Mouse (Mus musculus): Measurements from ENCODE around the gene Rbpms2. TPM values are rescaled to one million over a fixed set of nuclear protein-coding genes. Genes with fewer than 3 reads are reported as not detected.

Gene Rbpms2
- polyA plus RNA-seq, 1 experiment = 32.1 TPM

- H3K4me3 ChIP-seq = no peak overlapping the region
- H3K79me2 ChIP-seq (ENCODE audit: control insufficient read depth, insufficient read depth) = no peaks in the 10 kb centered on the region
- H3K27me3 ChIP-seq (ENCODE audit: control insufficient read depth, insufficient read depth, insufficient read length) = no peaks in the 10 kb centered on the region
- TF ChIP-seq POLR2AphosphoS2 (IDR thresholded peaks at IDR 0.05; ENCODE audit: insufficient read length, low read depth) (no peak), MYOD1 (IDR thresholded peaks at IDR 0.05; ENCODE audit: control insufficient read depth in 1 of 3, insufficient read length in 2 of 3, low read depth in 2 of 3) (no peak), TCF12 (IDR thresholded peaks at IDR 0.05; ENCODE audit: insufficient read depth, poor library complexity, severe bottlenecking) (no peak), REST (IDR thresholded peaks at IDR 0.05; ENCODE audit: insufficient read depth, insufficient read length) (no peak), USF1 (IDR thresholded peaks at IDR 0.05; ENCODE audit: low read depth) (no peak), MYOG (IDR thresholded peaks at IDR 0.05; ENCODE audit: control insufficient read depth in 1 of 3, insufficient read depth in 1 of 3, insufficient read length in 2 of 3, low read depth in 2 of 3) (no peak), POLR2A (IDR thresholded peaks at IDR 0.05; ENCODE audit: insufficient read length, low read depth) (no peak), CEBPB (IDR thresholded peaks at IDR 0.05; ENCODE audit: insufficient read depth, poor library complexity, severe bottlenecking) (no peak), E2F4 (IDR thresholded peaks at IDR 0.05; ENCODE audit: insufficient read depth) (no peak)
- no peaks in the 10 kb centered on the region for H3K36me3 ChIP-seq (ENCODE audit: control insufficient read depth, insufficient read depth)
- no peak overlapping the region for H3K4me2 ChIP-seq (ENCODE audit: low read depth)
- H3ac ChIP-seq (ENCODE audit: control insufficient read depth, insufficient read length) = no peak overlapping the region
Observed at GRCm38 (mm10) chr9:65606321-65607109, 22.9 kb upstream of the Rbpms2 start.

GRCm38 (mm10) chr9:65607120-65607519, 22.3 kb upstream of the Rbpms2 start:
- Histone ChIP-seq H3ac (ENCODE audit: control insufficient read depth, insufficient read length) (no peak overlapping the region), H3K79me2 (ENCODE audit: control insufficient read depth, insufficient read depth) (no peaks in the 10 kb centered on the region), H3K36me3 (ENCODE audit: control insufficient read depth, insufficient read depth) (no peaks in the 10 kb centered on the region), H3K27me3 (ENCODE audit: control insufficient read depth, insufficient read depth, insufficient read length) (no peaks in the 10 kb centered on the region), H3K4me2 (ENCODE audit: low read depth) (no peak overlapping the region), H3K4me3 (no peak overlapping the region)
- TF ChIP-seq REST (IDR thresholded peaks at IDR 0.05; ENCODE audit: insufficient read depth, insufficient read length) = no peak
- no peak for TF ChIP-seq POLR2AphosphoS2 (IDR thresholded peaks at IDR 0.05; ENCODE audit: insufficient read length, low read depth)
- TF ChIP-seq CEBPB (IDR thresholded peaks at IDR 0.05; ENCODE audit: insufficient read depth, poor library complexity, severe bottlenecking) = no peak
- TF ChIP-seq E2F4 (IDR thresholded peaks at IDR 0.05; ENCODE audit: insufficient read depth) = no peak
- no peak for TF ChIP-seq SRF (IDR thresholded peaks at IDR 0.05; ENCODE audit: control insufficient read depth, insufficient read length, low read depth)
- no peak for TF ChIP-seq TCF3 (IDR thresholded peaks at IDR 0.05; ENCODE audit: insufficient read length, low read depth)
- no peak for TF ChIP-seq MYOD1 (IDR thresholded peaks at IDR 0.05; ENCODE audit: control insufficient read depth in 1 of 3, insufficient read length in 2 of 3, low read depth in 2 of 3)
- no peak for TF ChIP-seq POLR2A (IDR thresholded peaks at IDR 0.05; ENCODE audit: insufficient read length, low read depth)
- TF ChIP-seq MAX (IDR thresholded peaks at IDR 0.05; ENCODE audit: low read depth) = no peak
- TF ChIP-seq USF1 (IDR thresholded peaks at IDR 0.05; ENCODE audit: low read depth) = no peak
- TF ChIP-seq TCF12 (IDR thresholded peaks at IDR 0.05; ENCODE audit: insufficient read depth, poor library complexity, severe bottlenecking) = no peak

GRCm38 (mm10) chr9:65611969-65612486, 17.4 kb upstream of the Rbpms2 start:
- Histone ChIP-seq H3K36me3 (ENCODE audit: control insufficient read depth, insufficient read depth) (no peaks in the 10 kb centered on the region), H3K79me2 (ENCODE audit: control insufficient read depth, insufficient read depth) (no peaks in the 10 kb centered on the region), H3ac (ENCODE audit: control insufficient read depth, insufficient read length) (no peak overlapping the region), H3K4me2 (ENCODE audit: low read depth) (no peak overlapping the region), H3K27me3 (ENCODE audit: control insufficient read depth, insufficient read depth, insufficient read length) (no peaks in the 10 kb centered on the region), H3K4me3 (no peak overlapping the region)
- TF ChIP-seq REST (IDR thresholded peaks at IDR 0.05; ENCODE audit: insufficient read depth, insufficient read length) = no peak
- TF ChIP-seq TCF12 (IDR thresholded peaks at IDR 0.05; ENCODE audit: insufficient read depth, poor library complexity, severe bottlenecking) = no peak
- no peak for TF ChIP-seq E2F4 (IDR thresholded peaks at IDR 0.05; ENCODE audit: insufficient read depth)
- TF ChIP-seq MYOG (IDR thresholded peaks at IDR 0.05; ENCODE audit: control insufficient read depth in 1 of 3, insufficient read depth in 1 of 3, insufficient read length in 2 of 3, low read depth in 2 of 3) = no peak
- no peak for TF ChIP-seq POLR2AphosphoS2 (IDR thresholded peaks at IDR 0.05; ENCODE audit: insufficient read length, low read depth)
- no peak for TF ChIP-seq USF1 (IDR thresholded peaks at IDR 0.05; ENCODE audit: low read depth)
- TF ChIP-seq POLR2A (IDR thresholded peaks at IDR 0.05; ENCODE audit: insufficient read length, low read depth) = no peak
- no peak for TF ChIP-seq TCF3 (IDR thresholded peaks at IDR 0.05; ENCODE audit: insufficient read length, low read depth)
- TF ChIP-seq MYOD1 (IDR thresholded peaks at IDR 0.05; ENCODE audit: control insufficient read depth in 1 of 3, insufficient read length in 2 of 3, low read depth in 2 of 3) = no peak
- TF ChIP-seq SRF (IDR thresholded peaks at IDR 0.05; ENCODE audit: control insufficient read depth, insufficient read length, low read depth) = no peak

- Histone ChIP-seq H3ac (ENCODE audit: control insufficient read depth, insufficient read length) (no peak overlapping the region), H3K79me2 (ENCODE audit: control insufficient read depth, insufficient read depth) (no peaks in the 10 kb centered on the region), H3K4me3 (no peak overlapping the region), H3K4me2 (ENCODE audit: low read depth) (no peak overlapping the region), H3K36me3 (ENCODE audit: control insufficient read depth, insufficient read depth) (no peaks in the 10 kb centered on the region), H3K27me3 (ENCODE audit: control insufficient read depth, insufficient read depth, insufficient read length) (no peaks in the 10 kb centered on the region)
- no peak for TF ChIP-seq E2F4 (IDR thresholded peaks at IDR 0.05; ENCODE audit: insufficient read depth)
- TF ChIP-seq POLR2AphosphoS2 (IDR thresholded peaks at IDR 0.05; ENCODE audit: insufficient read length, low read depth) = no peak
- no peak for TF ChIP-seq CEBPB (IDR thresholded peaks at IDR 0.05; ENCODE audit: insufficient read depth, poor library complexity, severe bottlenecking)
- no peak for TF ChIP-seq TCF3 (IDR thresholded peaks at IDR 0.05; ENCODE audit: insufficient read length, low read depth)
- no peak for TF ChIP-seq REST (IDR thresholded peaks at IDR 0.05; ENCODE audit: insufficient read depth, insufficient read length)
- no peak for TF ChIP-seq MAX (IDR thresholded peaks at IDR 0.05; ENCODE audit: low read depth)
- no peak for TF ChIP-seq TCF12 (IDR thresholded peaks at IDR 0.05; ENCODE audit: insufficient read depth, poor library complexity, severe bottlenecking)
- TF ChIP-seq MYOD1 (IDR thresholded peaks at IDR 0.05; ENCODE audit: control insufficient read depth in 1 of 3, insufficient read length in 2 of 3, low read depth in 2 of 3) = no peak
- no peak for TF ChIP-seq USF1 (IDR thresholded peaks at IDR 0.05; ENCODE audit: low read depth)
- TF ChIP-seq SRF (IDR thresholded peaks at IDR 0.05; ENCODE audit: control insufficient read depth, insufficient read length, low read depth) = no peak
- TF ChIP-seq MYOG (IDR thresholded peaks at IDR 0.05; ENCODE audit: control insufficient read depth in 1 of 3, insufficient read depth in 1 of 3, insufficient read length in 2 of 3, low read depth in 2 of 3) = no peak
- TF ChIP-seq POLR2A (IDR thresholded peaks at IDR 0.05; ENCODE audit: insufficient read length, low read depth) = no peak
Observed at GRCm38 (mm10) chr9:65613098-65613497, 16.4 kb upstream of the Rbpms2 start.

Measured in myocyte (in vitro differentiated cells).